Mouse (Mus musculus): ENCODE measurements around the gene Catsper4.

- TF ChIP-seq TAL1 (IDR thresholded peaks at IDR 0.05; ENCODE audit: low read length) (no peak), GATA1 (IDR thresholded peaks at IDR 0.05; ENCODE audit: low read length) (no peak)
Measured at GRCm38 (mm10) chr4:134246256-134246655, 19.1 kb upstream of the Catsper4 start.
